Mouse (Mus musculus): Measurements from ENCODE around the gene Chchd6. TPM values are rescaled to one million over a fixed set of nuclear protein-coding genes. Genes with fewer than 3 reads are reported as not detected.

Gene Chchd6
- polyA plus RNA-seq, 1 experiment from 2014 or later: 103 TPM

DNA sequence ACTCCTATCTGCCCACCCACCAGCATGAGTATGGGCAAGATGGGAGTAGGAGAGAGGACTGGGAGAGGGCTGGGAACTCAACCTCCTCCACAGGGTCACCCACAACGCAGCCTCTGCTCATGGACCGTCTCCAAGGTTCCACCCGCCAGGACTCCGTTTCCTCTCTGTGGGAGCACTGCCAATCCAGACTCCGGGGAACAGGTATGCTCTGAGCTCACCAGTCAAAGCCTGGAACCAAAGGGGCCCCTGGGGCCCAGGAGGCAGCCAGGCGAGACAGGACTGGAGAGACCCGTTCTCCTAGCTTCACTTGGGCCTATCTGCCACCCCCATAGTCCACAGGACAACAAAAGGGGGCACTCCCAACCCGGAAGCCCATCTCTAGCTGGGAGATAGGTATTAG is 242.4 kb downstream of the Chchd6 start:
- Histone ChIP-seq H3K4me1 (replicated peaks) (peaks cover 94% of the 10 kb centered on the region), H3K36me3 (peaks cover 98% of the 10 kb centered on the region), H3K27me3 (ENCODE audit: insufficient read depth, poor library complexity, severe bottlenecking) (no peaks in the 10 kb centered on the region), H3K9me3 (no peaks in the 10 kb centered on the region), H3K4me3 (no peak overlapping the region), H3K27ac (0 out of 2 replicates have a peak overlapping the region, but pooled peaks have one; percentile 29)
- 81% methylated on average over 8 of the region's 8 CpGs for WGBS
- no peak for DNase-seq (ENCODE audit: low spot score)

DNA sequence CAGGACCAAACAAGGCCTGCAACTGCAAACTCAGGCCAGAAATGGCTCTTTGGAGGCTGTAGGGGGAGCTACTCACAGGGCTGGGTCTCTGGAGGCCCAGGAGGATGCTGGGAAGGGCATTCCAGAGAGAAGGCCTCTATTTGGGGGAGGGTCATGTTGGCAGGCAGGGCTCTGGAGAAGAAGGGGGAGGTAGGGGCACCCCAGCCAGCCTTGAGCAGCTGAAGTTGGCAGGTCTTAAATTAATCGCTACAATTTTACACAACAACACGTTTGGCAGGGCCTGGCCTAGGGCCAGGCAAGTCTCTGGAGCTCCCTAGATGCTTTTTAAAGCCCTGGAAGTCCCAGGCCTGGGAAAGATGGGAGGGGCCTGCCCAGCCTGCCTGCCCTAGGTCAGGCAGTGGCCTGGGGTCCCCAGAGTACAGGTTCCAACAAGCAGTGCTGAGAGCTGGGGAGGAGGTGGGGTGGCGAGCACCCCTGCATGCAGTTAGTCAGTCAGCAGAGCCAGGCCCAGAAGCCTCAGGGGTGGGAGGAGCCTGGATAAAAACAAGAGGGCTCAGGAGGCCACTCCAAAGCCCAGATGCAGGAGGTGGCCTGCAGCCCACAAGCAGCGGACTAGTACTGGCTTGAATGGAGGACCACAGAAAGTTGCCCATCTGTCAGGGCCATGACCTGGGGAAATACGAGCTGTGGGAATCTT is 243.9 kb downstream of the Chchd6 start:
- Histone ChIP-seq H3K27me3 (ENCODE audit: insufficient read depth, poor library complexity, severe bottlenecking) (no peaks in the 10 kb centered on the region), H3K4me1 (replicated peaks) (peaks cover 81% of the 10 kb centered on the region), H3K36me3 (peaks cover 100% of the 10 kb centered on the region), H3K4me3 (no peak overlapping the region), H3K27ac (peak overlapping the region; percentile 77), H3K9me3 (no peaks in the 10 kb centered on the region)
- WGBS: 31% methylated on average over 5 of the region's 5 CpGs
- peak; percentile 56 for DNase-seq (ENCODE audit: low spot score)

DNA sequence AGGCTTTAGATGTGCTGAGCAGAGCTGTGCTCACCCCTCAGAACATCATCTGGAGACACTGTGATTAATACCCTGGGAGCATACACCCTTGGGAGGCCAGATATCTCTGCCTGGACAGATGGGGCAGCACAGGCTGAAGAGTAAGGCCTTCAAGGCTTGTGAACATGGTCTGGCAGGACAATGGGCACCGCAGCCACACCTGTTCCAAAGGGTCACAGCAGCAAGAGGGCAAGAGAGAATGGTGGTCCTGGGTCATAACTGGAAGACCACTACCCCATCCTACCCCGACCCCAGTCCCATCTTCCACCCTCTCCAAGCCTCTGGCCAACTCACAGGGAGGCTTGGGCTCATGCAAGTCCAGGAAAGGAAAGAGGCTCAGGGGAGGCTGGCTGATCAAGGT is 244.9 kb downstream of the Chchd6 start:
- Histone ChIP-seq H3K9me3 (no peaks in the 10 kb centered on the region), H3K4me3 (no peak overlapping the region), H3K36me3 (peaks cover 100% of the 10 kb centered on the region), H3K4me1 (replicated peaks) (peaks cover 78% of the 10 kb centered on the region), H3K27ac (peak overlapping the region; percentile 31; the same call in 1 of the 2 replicates), H3K27me3 (ENCODE audit: insufficient read depth, poor library complexity, severe bottlenecking) (no peaks in the 10 kb centered on the region)
- no peak for DNase-seq (ENCODE audit: low spot score)
- WGBS: 93% methylated on average over 2 of the region's 2 CpGs

DNA sequence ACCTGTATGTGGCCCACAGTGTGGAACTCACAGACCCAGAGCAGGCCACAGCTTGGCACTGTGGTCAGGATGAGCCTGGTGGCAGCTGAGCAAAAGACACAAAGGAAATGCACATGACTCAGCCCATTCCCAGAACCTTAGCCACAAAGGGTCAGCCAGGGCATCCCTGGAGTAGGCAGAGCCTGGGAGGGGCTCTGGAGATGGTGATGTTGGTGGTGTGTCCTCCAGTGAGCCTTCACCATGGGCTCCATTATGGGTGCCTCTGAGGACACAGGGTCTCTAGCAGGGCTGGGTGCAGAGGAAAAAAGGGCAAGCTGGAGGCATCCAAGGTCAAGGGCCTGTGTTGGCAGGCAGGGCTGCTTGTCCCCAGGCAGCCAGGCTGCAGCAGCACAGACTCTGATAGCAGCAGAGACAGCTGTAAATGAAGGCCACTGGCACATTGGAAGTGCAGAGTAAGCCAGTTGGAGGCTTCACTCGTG is 245.4 kb downstream of the Chchd6 start:
- peaks cover 99% of the 10 kb centered on the region for H3K36me3 ChIP-seq
- H3K27me3 ChIP-seq (ENCODE audit: insufficient read depth, poor library complexity, severe bottlenecking): no peaks in the 10 kb centered on the region
- H3K9me3 ChIP-seq: no peaks in the 10 kb centered on the region
- no peak for DNase-seq (ENCODE audit: low spot score)
- H3K4me3 ChIP-seq: no peak overlapping the region
- WGBS: 72% methylated on average over 1 of the region's 1 CpGs
- H3K4me1 ChIP-seq (replicated peaks): peaks cover 78% of the 10 kb centered on the region
- peak overlapping the region; percentile 31 for H3K27ac ChIP-seq

DNA sequence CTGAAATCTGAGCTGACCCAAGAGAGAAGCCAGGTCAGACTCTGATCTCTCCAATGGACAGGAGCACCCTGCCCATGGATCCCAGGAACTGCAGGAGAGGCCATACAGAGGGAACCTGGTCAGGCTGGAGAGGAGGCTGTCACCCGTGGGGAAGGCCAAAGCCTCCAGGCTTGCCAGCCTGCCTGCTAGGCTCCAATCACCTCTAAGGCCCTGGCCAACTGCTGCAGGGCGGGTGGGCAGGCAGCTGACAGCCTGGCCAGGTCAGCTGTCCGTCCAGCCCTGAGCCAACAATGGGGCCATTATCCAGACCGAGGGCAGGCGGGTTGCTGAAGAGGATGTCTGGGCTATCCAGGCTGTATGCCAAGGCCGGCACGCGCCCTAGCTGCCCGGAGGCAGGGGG is 247.1 kb downstream of the Chchd6 start:
- no peaks in the 10 kb centered on the region for H3K9me3 ChIP-seq
- 75% methylated on average over 9 of the region's 9 CpGs for WGBS
- peak overlapping the region; percentile 60; the same call in 1 of the 2 replicates for H3K27ac ChIP-seq
- peaks cover 99% of the 10 kb centered on the region for H3K36me3 ChIP-seq
- DNase-seq (ENCODE audit: low spot score): no peak
- H3K27me3 ChIP-seq (ENCODE audit: insufficient read depth, poor library complexity, severe bottlenecking): no peaks in the 10 kb centered on the region
- H3K4me1 ChIP-seq (replicated peaks): peaks cover 68% of the 10 kb centered on the region
- no peak overlapping the region for H3K4me3 ChIP-seq

DNA sequence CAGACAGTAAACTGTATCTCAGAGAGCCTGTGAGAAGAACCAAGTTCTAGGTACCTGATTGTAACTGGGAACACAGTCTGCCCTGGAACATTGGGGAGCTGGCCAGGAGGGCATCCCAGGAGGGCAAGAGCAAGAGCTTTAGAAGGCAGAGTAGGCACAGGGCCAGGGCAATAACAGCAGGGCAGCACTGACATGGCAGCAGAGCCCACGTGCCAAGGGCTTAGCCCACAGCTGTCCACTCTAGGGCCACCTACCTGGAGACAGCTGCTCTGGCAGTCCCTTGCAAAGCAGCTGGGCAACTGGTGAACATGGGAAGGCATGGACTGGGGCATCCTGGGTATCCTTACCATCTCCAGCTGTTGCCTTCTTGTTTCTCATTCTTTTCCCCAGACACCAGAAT is 247.7 kb downstream of the Chchd6 start:
- H3K9me3 ChIP-seq: no peaks in the 10 kb centered on the region
- H3K36me3 ChIP-seq: peaks cover 99% of the 10 kb centered on the region
- H3K27ac ChIP-seq: no peak overlapping the region
- H3K4me1 ChIP-seq (replicated peaks): peaks cover 63% of the 10 kb centered on the region
- no peak overlapping the region for H3K4me3 ChIP-seq
- 69% methylated on average over 1 of the region's 1 CpGs for WGBS
- no peak for DNase-seq (ENCODE audit: low spot score)
- H3K27me3 ChIP-seq (ENCODE audit: insufficient read depth, poor library complexity, severe bottlenecking): no peaks in the 10 kb centered on the region

DNA sequence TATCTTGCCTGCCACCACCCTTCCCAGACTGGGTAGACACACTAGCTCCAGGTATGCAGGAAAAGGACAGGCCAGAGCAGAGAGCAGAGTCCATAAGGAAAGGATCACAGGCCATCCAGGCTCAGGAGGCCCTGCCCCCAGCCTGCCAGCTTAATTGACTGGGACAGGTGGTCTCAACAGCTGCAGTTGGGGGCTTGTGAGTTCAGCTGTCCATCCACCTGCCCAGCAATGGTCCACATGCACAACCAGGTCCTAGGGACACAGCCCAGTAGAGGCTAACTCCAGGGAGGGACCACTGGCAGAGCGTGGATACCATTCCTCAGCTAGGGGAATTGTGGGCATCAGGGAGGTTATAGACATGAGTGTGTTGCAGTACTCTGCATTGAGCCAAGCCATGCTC is 249.6 kb downstream of the Chchd6 start:
- no peaks in the 10 kb centered on the region for H3K9me3 ChIP-seq
- no peak for DNase-seq (ENCODE audit: low spot score)
- peaks cover 43% of the 10 kb centered on the region for H3K4me1 ChIP-seq (replicated peaks)
- H3K36me3 ChIP-seq: peaks cover 99% of the 10 kb centered on the region
- peak overlapping the region; percentile 76; the same call in 1 of the 2 replicates for H3K27ac ChIP-seq
- H3K27me3 ChIP-seq (ENCODE audit: insufficient read depth, poor library complexity, severe bottlenecking): no peaks in the 10 kb centered on the region
- H3K4me3 ChIP-seq: no peak overlapping the region
- 95% methylated on average over 1 of the region's 1 CpGs for WGBS

DNA sequence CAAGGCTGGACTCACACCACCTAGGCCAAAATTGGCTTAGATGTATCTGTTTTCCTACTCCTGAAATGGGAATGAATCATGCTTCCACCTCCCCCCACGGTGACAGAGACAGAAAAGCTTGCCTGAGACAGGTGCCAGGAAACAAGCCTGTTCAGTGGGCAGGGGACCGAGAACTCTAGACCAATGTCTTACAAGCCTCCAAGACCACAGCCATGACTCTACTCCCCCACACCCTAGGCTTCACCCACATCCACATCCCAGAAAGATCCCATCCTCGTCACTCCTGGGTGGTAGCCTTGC is 250.0 kb downstream of the Chchd6 start:
- H3K36me3 ChIP-seq: peaks cover 99% of the 10 kb centered on the region
- peak overlapping the region; percentile 76 for H3K27ac ChIP-seq
- H3K27me3 ChIP-seq (ENCODE audit: insufficient read depth, poor library complexity, severe bottlenecking): no peaks in the 10 kb centered on the region
- 74% methylated on average over 3 of the region's 3 CpGs for WGBS
- DNase-seq (ENCODE audit: low spot score): no peak
- no peak overlapping the region for H3K4me3 ChIP-seq
- no peaks in the 10 kb centered on the region for H3K9me3 ChIP-seq
- H3K4me1 ChIP-seq (replicated peaks): peaks cover 39% of the 10 kb centered on the region

DNA sequence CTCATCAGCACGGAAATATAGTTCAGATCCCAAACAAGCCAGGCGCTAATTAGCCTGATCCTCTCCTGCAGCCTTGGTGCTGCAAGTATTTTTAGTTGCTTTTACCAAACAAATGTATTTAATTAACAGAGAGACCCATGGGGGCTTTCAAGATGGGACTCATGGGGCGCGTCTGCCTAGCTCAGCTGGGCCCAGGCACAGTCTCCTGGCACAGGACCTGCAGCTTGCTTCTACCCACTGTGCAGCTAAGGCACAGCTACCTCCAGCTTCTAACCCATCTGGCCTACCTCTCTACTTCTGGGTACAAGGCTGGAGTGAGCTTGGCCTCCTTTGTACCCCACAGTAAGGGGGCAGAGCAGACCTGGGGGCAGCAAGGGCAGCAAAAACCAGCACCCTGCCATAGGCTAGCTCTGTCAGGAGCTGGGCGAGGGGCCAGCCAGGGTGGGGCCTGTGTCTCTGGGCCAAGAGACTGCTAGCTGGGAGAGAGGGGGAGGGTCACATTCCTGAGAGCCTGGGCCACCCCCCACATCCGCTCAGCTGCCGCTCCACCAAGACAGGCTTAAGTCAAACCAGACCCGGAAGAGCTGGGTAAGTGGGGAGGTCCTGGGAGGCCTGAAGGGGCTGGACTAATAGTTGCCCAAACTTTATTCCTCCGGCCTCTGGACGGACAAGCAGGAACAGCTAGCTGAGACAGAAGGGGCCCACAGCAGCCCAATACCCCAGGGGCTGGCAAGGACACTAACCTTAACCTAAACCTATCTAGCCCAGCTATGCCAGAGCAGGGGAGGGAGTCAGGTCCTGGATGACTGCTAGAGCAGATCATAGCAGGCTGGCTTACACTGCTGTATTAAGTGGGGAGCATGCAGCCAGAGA is 250.6 kb downstream of the Chchd6 start:
- Histone ChIP-seq H3K4me3 (no peak overlapping the region), H3K36me3 (peaks cover 99% of the 10 kb centered on the region), H3K27ac (peak overlapping the region; percentile 76), H3K9me3 (no peaks in the 10 kb centered on the region), H3K27me3 (ENCODE audit: insufficient read depth, poor library complexity, severe bottlenecking) (no peaks in the 10 kb centered on the region), H3K4me1 (replicated peaks) (peaks cover 33% of the 10 kb centered on the region)
- WGBS: 46% methylated on average over 10 of the region's 10 CpGs
- DNase-seq (ENCODE audit: low spot score): peak; percentile 75

DNA sequence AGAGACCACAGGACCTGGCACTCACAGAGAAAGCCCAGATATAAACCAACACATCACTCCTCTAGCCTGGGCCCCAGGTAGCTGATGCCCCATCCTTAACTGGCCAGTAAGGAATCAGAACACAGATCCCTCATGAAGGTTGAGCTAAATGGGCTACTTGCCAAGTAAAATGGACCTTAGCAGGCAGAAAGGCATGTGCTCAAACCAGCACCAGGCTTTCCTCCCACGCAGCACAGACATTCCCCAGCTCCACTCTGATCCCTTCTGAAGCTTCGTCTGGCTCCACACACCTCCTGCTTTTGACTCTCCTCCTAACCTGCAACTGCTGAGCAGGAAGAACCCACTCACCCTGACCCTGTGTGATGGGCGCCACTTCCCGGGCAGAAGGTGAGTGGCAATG is 253.5 kb downstream of the Chchd6 start:
- no peak for DNase-seq (ENCODE audit: low spot score)
- 94% methylated on average over 4 of the region's 4 CpGs for WGBS
- H3K9me3 ChIP-seq: no peaks in the 10 kb centered on the region

DNA sequence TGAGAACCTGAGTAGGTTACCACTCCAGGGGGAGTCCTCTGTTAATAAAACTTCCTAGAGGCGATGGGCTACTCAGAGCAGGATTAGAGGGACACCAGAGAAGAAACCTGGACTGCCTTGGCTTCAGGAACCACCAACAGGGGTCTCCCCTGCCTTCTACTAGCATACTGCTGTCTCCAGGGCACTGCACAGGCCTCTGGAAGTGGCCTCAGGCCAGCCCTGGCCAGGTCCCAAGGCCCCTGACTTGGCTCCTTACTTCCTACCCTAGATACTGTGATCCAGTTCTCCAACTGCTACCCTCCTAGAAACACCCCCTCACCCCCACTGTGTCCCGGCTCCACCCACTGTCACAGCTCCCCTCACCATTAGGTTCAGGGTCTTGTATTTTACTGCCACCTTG is 256.0 kb downstream of the Chchd6 start:
- H3K4me1 ChIP-seq (replicated peaks): peaks cover 28% of the 10 kb centered on the region
- no peak for DNase-seq (ENCODE audit: low spot score)
- H3K4me3 ChIP-seq: no peak overlapping the region
- 83% methylated on average over 2 of the region's 2 CpGs for WGBS
- H3K9me3 ChIP-seq: no peaks in the 10 kb centered on the region
- no peak overlapping the region for H3K27ac ChIP-seq
- peaks cover 100% of the 10 kb centered on the region for H3K36me3 ChIP-seq
- H3K27me3 ChIP-seq (ENCODE audit: insufficient read depth, poor library complexity, severe bottlenecking): no peaks in the 10 kb centered on the region

More for the DNA sequence above, 253.5 kb downstream of the Chchd6 start:
- H3K27ac ChIP-seq: no peak overlapping the region
- H3K4me3 ChIP-seq: no peak overlapping the region
- peaks cover 99% of the 10 kb centered on the region for H3K36me3 ChIP-seq
- H3K4me1 ChIP-seq (replicated peaks): peaks cover 36% of the 10 kb centered on the region
- H3K27me3 ChIP-seq (ENCODE audit: insufficient read depth, poor library complexity, severe bottlenecking): no peaks in the 10 kb centered on the region

DNA sequence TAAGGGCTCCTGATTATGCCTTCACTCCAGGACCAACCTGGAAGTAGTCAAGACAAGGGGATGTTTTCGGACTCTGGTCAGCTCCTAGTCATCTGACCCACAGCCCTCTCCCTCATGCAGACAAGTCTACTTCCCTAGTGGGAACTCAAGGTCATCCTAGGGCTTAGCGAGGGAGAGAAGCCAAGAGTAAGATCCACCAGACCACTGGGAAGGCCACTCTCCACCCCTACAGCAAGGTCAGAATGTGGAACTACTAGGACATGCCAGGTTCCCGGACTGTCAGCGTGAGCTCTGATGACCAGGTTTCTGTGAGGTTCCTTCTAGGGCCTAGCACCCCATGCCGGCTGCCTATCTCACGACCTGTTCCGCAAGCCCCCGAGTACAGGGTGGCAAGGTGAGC is 256.7 kb downstream of the Chchd6 start:
- Histone ChIP-seq H3K27me3 (ENCODE audit: insufficient read depth, poor library complexity, severe bottlenecking) (no peaks in the 10 kb centered on the region), H3K4me1 (replicated peaks) (peaks cover 34% of the 10 kb centered on the region), H3K36me3 (peaks cover 100% of the 10 kb centered on the region), H3K9me3 (no peaks in the 10 kb centered on the region), H3K4me3 (no peak overlapping the region), H3K27ac (no peak overlapping the region)
- 91% methylated on average over 8 of the region's 8 CpGs for WGBS
- no peak for DNase-seq (ENCODE audit: low spot score)

DNA sequence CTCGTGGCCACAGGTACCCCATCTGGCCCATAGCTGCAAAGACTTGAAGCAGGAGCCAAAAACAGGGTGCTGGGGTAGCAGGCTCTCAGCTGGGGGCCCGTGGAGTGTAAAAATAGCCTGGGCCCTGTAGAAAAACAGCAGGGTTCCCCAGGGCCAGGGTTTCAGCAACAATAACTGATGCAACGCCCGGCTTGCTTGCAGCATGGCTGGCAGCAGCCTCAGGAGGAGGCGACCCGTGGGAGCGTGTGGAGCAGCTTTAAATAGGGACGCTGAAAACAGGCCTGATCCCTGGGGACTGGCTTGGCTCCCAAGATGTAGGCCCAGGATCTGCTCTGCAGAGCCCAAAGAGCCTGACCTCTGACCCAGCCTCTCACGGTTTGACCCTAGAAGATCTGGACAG is 257.9 kb downstream of the Chchd6 start:
- 83% methylated on average over 9 of the region's 9 CpGs for WGBS
- DNase-seq (ENCODE audit: low spot score): no peak
- Histone ChIP-seq H3K27ac (no peak overlapping the region; the same call in 1 of the 2 replicates), H3K9me3 (no peaks in the 10 kb centered on the region), H3K36me3 (peaks cover 100% of the 10 kb centered on the region), H3K4me3 (no peak overlapping the region), H3K4me1 (replicated peaks) (peaks cover 39% of the 10 kb centered on the region), H3K27me3 (ENCODE audit: insufficient read depth, poor library complexity, severe bottlenecking) (no peaks in the 10 kb centered on the region)
